ENCODE assay signal across 17 mouse cellular contexts in genomic region chr9:103696967-103697366, GRCm38 (mm10).
DNase-seq lines count a peak whose midpoint lies in the region; ATAC-seq lines count a peak whose summit lies in the region.
"Had no signal": no experiment of that assay in that cellular context is flagged by ENCODE, and none has a peak within 500 bp of the region (broad histone marks: within the 10 kb centered on the region; RNA-seq: fewer than 3 reads in every experiment).

No protein-coding gene starts in this region.

- no peaks in the 10 kb centered on the region for H3K36me3 ChIP-seq in hindbrain, embryonic 12.5 days
- H3K36me3 ChIP-seq in hindbrain, embryonic 10.5 days, result no peaks in the 10 kb centered on the region
- H3K36me3 ChIP-seq: embryonic facial prominence, embryonic 10.5 days; intestine, embryonic 15.5 days; limb, embryonic 15.5 days had no signal

- H3K27me3 ChIP-seq in hindbrain, embryonic 12.5 days, result no peaks in the 10 kb centered on the region
- no peaks in the 10 kb centered on the region for H3K27me3 ChIP-seq in hindbrain, embryonic 10.5 days (ENCODE audit: insufficient read depth, poor library complexity, severe bottlenecking)
- H3K27me3 ChIP-seq: heart, embryonic 12.5 days; intestine, embryonic 15.5 days; limb, embryonic 15.5 days had no signal

- no peak overlapping the region for H3K9ac ChIP-seq in hindbrain, embryonic 12.5 days
- H3K9ac ChIP-seq: heart, embryonic 12.5 days; intestine, embryonic 15.5 days; limb, embryonic 15.5 days had no signal

- WGBS in hindbrain, embryonic 12.5 days, result 77% methylated on average over 6 of the region's 6 CpGs
- WGBS in hindbrain, embryonic 10.5 days, result 88% methylated on average over 6 of the region's 6 CpGs

- no peaks in the 10 kb centered on the region for H3K9me3 ChIP-seq in hindbrain, embryonic 12.5 days (replicated peaks)
- H3K9me3 ChIP-seq in hindbrain, embryonic 10.5 days, result 0 out of 2 replicates have a peak, but pooled peaks cover 7% of the 10 kb centered on the region
- H3K9me3 ChIP-seq: heart, embryonic 12.5 days; intestine, embryonic 15.5 days; limb, embryonic 15.5 days had no signal

- peak overlapping the region; percentile 44; the same call in 1 of the 2 replicates for H3K27ac ChIP-seq in hindbrain, embryonic 12.5 days
- H3K27ac ChIP-seq in hindbrain, embryonic 10.5 days, result no peak overlapping the region
- H3K27ac ChIP-seq: embryonic facial prominence, embryonic 10.5 days; intestine, embryonic 15.5 days; limb, embryonic 15.5 days had no signal

- no peak for DNase-seq in hindbrain, embryonic 10.5 days (ENCODE audit: low spot score)
- peak; percentile 30 to 33 for DNase-seq in spleen, postnatal 36 days (ENCODE audit: low spot score in 2 of 2)
- no peak for DNase-seq in spleen, adult 12 weeks (ENCODE audit: low spot score)
- peak; percentile 50 for DNase-seq in layer of hippocampus, adult 8-10 months (ENCODE audit: low spot score in 2 of 2)
- DNase-seq in right cerebral cortex, postnatal 4 days, result peak; percentile 21
- no peak for DNase-seq in cerebellum, postnatal 10 days
- DNase-seq: adrenal gland, postnatal 10 days; cerebellum, adult 2 months; kidney, postnatal 4 days; lung, postnatal 36 days had no signal

- no peak for ATAC-seq in hindbrain, embryonic 12.5 days (ENCODE audit: low FRiP score)
- ATAC-seq in erythroid progenitor cell, adult 5-6 weeks (replicated peaks; ENCODE audit: low FRiP score, poor library complexity, severe bottlenecking), result no peak
- ATAC-seq: intestine, embryonic 15.5 days had no signal

- no peak overlapping the region for H3K4me2 ChIP-seq in hindbrain, embryonic 12.5 days (replicated peaks)
- H3K4me2 ChIP-seq: heart, embryonic 12.5 days; intestine, embryonic 15.5 days; limb, embryonic 15.5 days had no signal

- no peak overlapping the region for H3K4me3 ChIP-seq in hindbrain, embryonic 12.5 days
- H3K4me3 ChIP-seq in hindbrain, embryonic 10.5 days, result no peak overlapping the region
- H3K4me3 ChIP-seq: embryonic facial prominence, embryonic 10.5 days; heart, embryonic 12.5 days; intestine, embryonic 15.5 days; limb, embryonic 15.5 days; myocyte had no signal

- peaks cover 14% of the 10 kb centered on the region for H3K4me1 ChIP-seq in hindbrain, embryonic 12.5 days
- peaks cover 5% of the 10 kb centered on the region; the same call in 1 of the 2 replicates for H3K4me1 ChIP-seq in hindbrain, embryonic 10.5 days (replicated peaks)
- H3K4me1 ChIP-seq: intestine, embryonic 15.5 days had no signal

Comparison
In these comparisons a context has a peak if more than half of its experiments do, and no peak if none do; other contexts are left out.
1. DNase-seq: peak in spleen, postnatal 36 days (2 of 2), layer of hippocampus, adult 8-10 months (2 of 2) and right cerebral cortex, postnatal 4 days (single experiment); none in hindbrain, embryonic 10.5 days (single experiment), spleen, adult 12 weeks (single experiment) and cerebellum, postnatal 10 days (0 of 2).